Mouse (Mus musculus): Measurements from ENCODE around the gene Litaf. TPM values are rescaled to one million over a fixed set of nuclear protein-coding genes. Genes with fewer than 3 reads are reported as not detected.
"Not testable (repeated sequence)": the region's sequence is repeated elsewhere in the genome, so short reads cannot be mapped to it uniquely, and the experiment has no call there.

Gene Litaf
- polyA plus RNA-seq, 1 experiment, result 107 TPM

GRCm38 (mm10) chr16:10958763-10959440 lies 107.1 kb downstream of the Litaf start:
- H3K36me3 ChIP-seq (ENCODE audit: control insufficient read depth, insufficient read depth, low read length), result no peaks in the 10 kb centered on the region
- no peak overlapping the region for H3K4me3 ChIP-seq (ENCODE audit: control insufficient read depth, insufficient read depth, low read length)
- TF ChIP-seq CTCF (IDR thresholded peaks at IDR 0.05; ENCODE audit: borderline replicate concordance, control insufficient read depth, extremely low read depth, insufficient read depth, low read length, poor library complexity) (no peak), POLR2A (IDR thresholded peaks at IDR 0.05; ENCODE audit: control insufficient read depth, extremely low read depth, insufficient read depth, low read length, poor library complexity) (no peak)
- WGBS, result 87% methylated on average over 7 of the region's 7 CpGs
- H3K27ac ChIP-seq (ENCODE audit: control insufficient read depth, insufficient read depth, low read length), result no peak overlapping the region
- H3K4me1 ChIP-seq (replicated peaks; ENCODE audit: control insufficient read depth, insufficient read depth, low read length), result peaks cover 15% of the 10 kb centered on the region; the same call in 1 of the 2 replicates
- DNase-seq, result no peak
- H3K27me3 ChIP-seq (ENCODE audit: control insufficient read depth, insufficient read depth, low read length), result no peaks in the 10 kb centered on the region; the same call in 1 of the 2 replicates

GRCm38 (mm10) chr16:10958307-10958706 lies 107.7 kb downstream of the Litaf start:
- H3K4me3 ChIP-seq (ENCODE audit: control insufficient read depth, insufficient read depth, low read length); H3K27me3 ChIP-seq (ENCODE audit: control insufficient read depth, insufficient read depth, low read length); H3K36me3 ChIP-seq (ENCODE audit: control insufficient read depth, insufficient read depth, low read length); H3K27ac ChIP-seq (ENCODE audit: control insufficient read depth, insufficient read depth, low read length); DNase-seq: not testable (repeated sequence)
- H3K4me1 ChIP-seq (replicated peaks; ENCODE audit: control insufficient read depth, insufficient read depth, low read length), result peaks cover 15% of the 10 kb centered on the region; the same call in 1 of the 2 replicates
- WGBS, result 48% methylated on average over 12 of the region's 12 CpGs

- 74% methylated on average over 3 of the region's 3 CpGs for WGBS
- Histone ChIP-seq H3K4me1 (replicated peaks; ENCODE audit: control insufficient read depth, insufficient read depth, low read length) (peaks cover 15% of the 10 kb centered on the region; the same call in 1 of the 2 replicates), H3K27me3 (ENCODE audit: control insufficient read depth, insufficient read depth, low read length) (no peaks in the 10 kb centered on the region; the same call in 1 of the 2 replicates), H3K27ac (ENCODE audit: control insufficient read depth, insufficient read depth, low read length) (no peak overlapping the region), H3K4me3 (ENCODE audit: control insufficient read depth, insufficient read depth, low read length) (no peak overlapping the region), H3K36me3 (ENCODE audit: control insufficient read depth, insufficient read depth, low read length) (no peaks in the 10 kb centered on the region)
- no peak for DNase-seq
- no peak for TF ChIP-seq CTCF (IDR thresholded peaks at IDR 0.05; ENCODE audit: borderline replicate concordance, control insufficient read depth, extremely low read depth, insufficient read depth, low read length, poor library complexity)
- TF ChIP-seq POLR2A (IDR thresholded peaks at IDR 0.05; ENCODE audit: control insufficient read depth, extremely low read depth, insufficient read depth, low read length, poor library complexity), result no peak
These were observed 108.2 kb downstream of the Litaf start for GRCm38 (mm10) chr16:10957794-10958193.

DNA sequence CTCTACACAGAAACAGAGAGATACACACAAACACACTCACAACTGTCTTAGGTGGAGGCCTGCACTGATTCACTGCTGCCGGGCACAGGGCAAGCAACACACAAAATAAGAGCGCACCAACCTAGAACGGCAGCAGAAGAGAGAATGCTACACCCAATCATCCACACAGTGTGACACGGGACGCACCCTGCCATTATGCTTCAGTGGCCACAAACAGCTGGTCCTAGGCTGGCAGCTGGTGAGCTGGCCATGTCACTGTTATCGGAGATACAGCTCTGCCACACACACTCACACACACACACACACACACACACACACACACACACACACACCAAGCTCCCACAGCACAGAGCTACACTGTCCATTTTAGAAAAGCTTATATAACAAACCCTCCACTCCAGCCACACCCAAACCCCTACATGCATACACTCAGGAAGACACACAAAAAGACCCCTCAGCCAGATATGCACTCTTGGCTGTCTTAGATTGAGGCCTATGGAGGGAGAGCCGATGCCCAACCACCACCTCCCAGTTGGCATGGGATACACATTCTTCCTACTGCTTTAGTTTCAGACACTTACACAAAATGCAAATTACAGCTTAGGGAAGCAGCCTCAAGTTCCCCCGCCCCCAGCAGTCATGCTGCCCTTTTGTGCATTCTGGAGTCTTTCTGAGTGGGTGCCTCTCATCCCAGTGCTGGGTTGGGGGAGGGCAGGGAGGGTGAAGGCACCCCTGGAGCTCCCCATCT lies 108.8 kb downstream of the Litaf start:
- TF ChIP-seq POLR2A (IDR thresholded peaks at IDR 0.05; ENCODE audit: control insufficient read depth, extremely low read depth, insufficient read depth, low read length, poor library complexity), result no peak
- TF ChIP-seq CTCF (IDR thresholded peaks at IDR 0.05; ENCODE audit: borderline replicate concordance, control insufficient read depth, extremely low read depth, insufficient read depth, low read length, poor library complexity), result no peak
- H3K36me3 ChIP-seq (ENCODE audit: control insufficient read depth, insufficient read depth, low read length), result no peaks in the 10 kb centered on the region
- H3K4me1 ChIP-seq (replicated peaks; ENCODE audit: control insufficient read depth, insufficient read depth, low read length), result peaks cover 15% of the 10 kb centered on the region; the same call in 1 of the 2 replicates
- no peak overlapping the region for H3K27ac ChIP-seq (ENCODE audit: control insufficient read depth, insufficient read depth, low read length)
- no peak overlapping the region for H3K4me3 ChIP-seq (ENCODE audit: control insufficient read depth, insufficient read depth, low read length)
- WGBS, result 93% methylated on average over 8 of the region's 8 CpGs
- no peaks in the 10 kb centered on the region; the same call in 1 of the 2 replicates for H3K27me3 ChIP-seq (ENCODE audit: control insufficient read depth, insufficient read depth, low read length)
- no peak for DNase-seq

- Histone ChIP-seq H3K36me3 (ENCODE audit: control insufficient read depth, insufficient read depth, low read length) (no peaks in the 10 kb centered on the region), H3K27me3 (ENCODE audit: control insufficient read depth, insufficient read depth, low read length) (no peaks in the 10 kb centered on the region; the same call in 1 of the 2 replicates), H3K27ac (ENCODE audit: control insufficient read depth, insufficient read depth, low read length) (no peak overlapping the region), H3K4me3 (ENCODE audit: control insufficient read depth, insufficient read depth, low read length) (no peak overlapping the region), H3K4me1 (replicated peaks; ENCODE audit: control insufficient read depth, insufficient read depth, low read length) (peaks cover 12% of the 10 kb centered on the region; the same call in 1 of the 2 replicates)
- DNase-seq, result no peak
- TF ChIP-seq CTCF (IDR thresholded peaks at IDR 0.05; ENCODE audit: borderline replicate concordance, control insufficient read depth, extremely low read depth, insufficient read depth, low read length, poor library complexity), result no peak
- TF ChIP-seq POLR2A (IDR thresholded peaks at IDR 0.05; ENCODE audit: control insufficient read depth, extremely low read depth, insufficient read depth, low read length, poor library complexity), result no peak
- WGBS, result 92% methylated on average over 4 of the region's 4 CpGs
These were observed 110.9 kb downstream of the Litaf start for GRCm38 (mm10) chr16:10955078-10955477.

- DNase-seq, result no peak
- Histone ChIP-seq H3K27ac (ENCODE audit: control insufficient read depth, insufficient read depth, low read length) (no peak overlapping the region), H3K36me3 (ENCODE audit: control insufficient read depth, insufficient read depth, low read length) (no peaks in the 10 kb centered on the region), H3K4me1 (replicated peaks; ENCODE audit: control insufficient read depth, insufficient read depth, low read length) (peaks cover 5% of the 10 kb centered on the region; the same call in 1 of the 2 replicates), H3K27me3 (ENCODE audit: control insufficient read depth, insufficient read depth, low read length) (no peaks in the 10 kb centered on the region), H3K4me3 (ENCODE audit: control insufficient read depth, insufficient read depth, low read length) (no peak overlapping the region)
- 94% methylated on average over 3 of the region's 3 CpGs for WGBS
- TF ChIP-seq CTCF (IDR thresholded peaks at IDR 0.05; ENCODE audit: borderline replicate concordance, control insufficient read depth, extremely low read depth, insufficient read depth, low read length, poor library complexity) (no peak), POLR2A (IDR thresholded peaks at IDR 0.05; ENCODE audit: control insufficient read depth, extremely low read depth, insufficient read depth, low read length, poor library complexity) (no peak)
These were observed 113.1 kb downstream of the Litaf start for GRCm38 (mm10) chr16:10952881-10953280.

All from thymus, adult 2 months (tissue).